In the genomic region with DNA sequence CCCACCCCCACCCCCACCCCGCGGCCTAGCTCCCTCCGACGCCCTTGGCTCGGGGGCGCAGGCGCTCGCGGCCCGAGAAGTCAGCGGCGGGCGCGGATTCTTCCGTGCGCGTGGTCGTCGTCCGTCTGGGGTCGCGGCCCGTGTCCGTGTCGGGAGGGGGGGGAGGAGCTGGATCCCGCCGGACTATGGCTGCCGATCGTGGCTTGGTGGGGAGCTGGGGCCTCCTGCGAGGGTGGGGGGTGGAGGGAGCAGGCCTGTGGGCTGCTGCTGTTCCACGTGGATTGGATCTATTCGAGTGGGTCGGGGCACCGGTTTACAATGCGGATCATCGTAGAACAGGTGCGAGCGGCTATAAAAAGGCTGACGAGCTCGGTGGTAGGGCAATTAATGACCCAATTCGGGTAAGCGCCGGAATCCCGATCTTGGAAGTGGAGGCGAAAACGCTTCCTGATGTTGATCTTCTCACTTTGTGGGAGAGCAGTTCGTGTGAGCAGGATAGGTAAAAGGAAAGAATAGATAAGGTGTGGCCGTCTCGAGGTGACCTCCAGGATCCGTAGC, we compare ENCODE assay signal across 8 mouse cellular contexts. TPM values are rescaled to one million over a fixed set of nuclear protein-coding genes. Genes with fewer than 3 reads are reported as not detected.
DNase-seq lines count a peak whose midpoint lies in the region; ATAC-seq and TF ChIP-seq lines count a peak whose summit lies in the region.

No protein-coding gene starts in this region.

- no peak for TF ChIP-seq CTCF in forebrain, postnatal 0 days (IDR thresholded peaks at IDR 0.05; ENCODE audit: low read depth)

- no peaks in the 10 kb centered on the region for H3K9me3 ChIP-seq in forebrain, postnatal 0 days (ENCODE audit: low read length)
- no peaks in the 10 kb centered on the region for H3K9me3 ChIP-seq in kidney, embryonic 15.5 days (replicated peaks)

- H3K27me3 ChIP-seq in forebrain, postnatal 0 days (ENCODE audit: insufficient read depth, low read length): no peaks in the 10 kb centered on the region
- H3K27me3 ChIP-seq in kidney, embryonic 15.5 days: no peaks in the 10 kb centered on the region
- H3K27me3 ChIP-seq in splenic B cell, adult 2 months (ENCODE audit: control insufficient read depth, insufficient read depth, low read length, poor library complexity, severe bottlenecking): no peaks in the 10 kb centered on the region

- no peak for ATAC-seq in forebrain, postnatal 0 days
- peak; percentile 7; the same call in 1 of the 2 replicates for ATAC-seq in kidney, embryonic 15.5 days (replicated peaks; ENCODE audit: low FRiP score)
- ATAC-seq in inflammation-experienced regulatory T-cells, adult 6 months: no peak

- no peaks in the 10 kb centered on the region for H3K36me3 ChIP-seq in forebrain, postnatal 0 days (ENCODE audit: insufficient read depth)
- H3K36me3 ChIP-seq in kidney, embryonic 15.5 days: peaks cover 10% of the 10 kb centered on the region; the same call in 1 of the 2 replicates
- H3K36me3 ChIP-seq in splenic B cell, adult 2 months (ENCODE audit: control insufficient read depth, insufficient read depth, low read length, poor library complexity, severe bottlenecking): no peaks in the 10 kb centered on the region

- DNase-seq in ovary, postnatal 36 days (ENCODE audit: low spot score): peak; percentile 22
- DNase-seq in ovary, adult 18-20 months (ENCODE audit: low spot score): no peak
- peak; percentile 38 for DNase-seq in cerebellum, adult 11-12 months
- no peak for DNase-seq in forebrain, postnatal 0 days
- peak; percentile 0 for DNase-seq in lung, postnatal 14 days
- DNase-seq in splenic B cell, adult 2 months (ENCODE audit: low read depth, low spot score): peak; percentile 15

- 26% methylated on average over 33 of the region's 50 CpGs for WGBS in forebrain, postnatal 0 days
- WGBS in kidney, embryonic 15.5 days: 16% methylated on average over 37 of the region's 50 CpGs

- peak overlapping the region; percentile 56 for H3K9ac ChIP-seq in forebrain, postnatal 0 days
- peak overlapping the region; percentile 73 for H3K9ac ChIP-seq in kidney, embryonic 15.5 days

- peak overlapping the region; percentile 53 for H3K4me3 ChIP-seq in forebrain, postnatal 0 days (ENCODE audit: low read depth, low read length)
- peak overlapping the region; percentile 59 for H3K4me3 ChIP-seq in kidney, embryonic 15.5 days (replicated peaks)

- H3K27ac ChIP-seq in forebrain, postnatal 0 days (ENCODE audit: low read depth, low read length): peak overlapping the region; percentile 88
- H3K27ac ChIP-seq in kidney, embryonic 15.5 days: peak overlapping the region; percentile 97

- H3K4me1 ChIP-seq in forebrain, postnatal 0 days (ENCODE audit: insufficient read depth): no peaks in the 10 kb centered on the region
- peaks cover 10% of the 10 kb centered on the region; the same call in 1 of the 2 replicates for H3K4me1 ChIP-seq in kidney, embryonic 15.5 days

- H3K4me2 ChIP-seq in forebrain, postnatal 0 days (ENCODE audit: low read depth): peak overlapping the region; percentile 53
- peak overlapping the region; percentile 56 for H3K4me2 ChIP-seq in kidney, embryonic 15.5 days

RNA-seq across cellular contexts. Expression of a gene that starts 0.8 kb away (rescaled TPM):
- total RNA-seq in forebrain, postnatal 0 days (2014; rRNA removed): 141 and 144 TPM in 2 replicates
- 223 and 255 TPM in 2 replicates for polyA plus RNA-seq in forebrain, postnatal 0 days (2015; fragmentation: Nextera tagmentation; extraction: Ambion mirVana)
- polyA plus RNA-seq in kidney, embryonic 15.5 days (2015; fragmentation: Nextera tagmentation; extraction: Ambion mirVana): 537 and 542 TPM in 2 replicates
- 100 to 1,000 TPM; 127 to 201 (median 130) TPM for polyA plus RNA-seq in inflammation-experienced regulatory T-cells, adult 6 months (2017; shearing (Covaris generic))

Comparison
In these comparisons a context has a peak if more than half of its experiments do, and no peak if none do; other contexts are left out.
1. DNase-seq: peak in ovary, postnatal 36 days (single experiment), cerebellum, adult 11-12 months (single experiment), lung, postnatal 14 days (single experiment) and splenic B cell, adult 2 months (single experiment); none in ovary, adult 18-20 months (single experiment) and forebrain, postnatal 0 days (single experiment).